Mouse (Mus musculus): ENCODE results near the gene Scarf2.

DNA sequence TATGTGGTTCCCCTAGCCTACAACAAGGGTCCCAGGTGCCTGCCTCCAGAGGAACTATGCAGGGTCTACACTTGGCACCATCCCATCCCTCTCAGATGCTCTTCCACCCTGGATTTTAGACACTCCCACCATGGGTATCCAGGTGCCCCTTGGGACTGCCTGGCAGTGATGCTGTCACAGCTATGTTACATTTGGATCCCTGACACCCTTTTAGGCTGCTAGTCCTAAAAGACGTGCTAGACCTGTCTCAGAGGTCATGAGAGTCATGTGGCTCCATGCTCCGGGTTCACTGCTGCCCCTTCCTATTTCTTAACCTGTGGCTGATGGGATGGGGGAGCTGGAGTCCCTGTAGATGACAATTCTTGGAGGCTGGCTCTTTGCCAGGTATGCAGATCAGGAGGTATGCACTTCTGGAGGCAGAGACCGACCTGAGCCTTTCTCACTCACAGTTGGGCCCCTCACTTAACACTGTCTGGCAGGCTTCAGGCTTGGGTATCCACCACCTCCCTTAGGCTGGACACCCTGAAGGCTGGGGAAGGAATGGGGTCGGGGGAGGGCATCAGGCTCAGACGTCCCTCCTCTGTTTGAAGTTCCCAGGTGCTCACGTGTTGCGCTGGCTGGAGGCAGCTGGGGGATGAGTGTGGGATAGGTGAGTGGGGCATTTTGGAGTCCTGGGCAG, 4.8 kb downstream of the Scarf2 start:
- TF ChIP-seq CTCF (IDR thresholded peaks at IDR 0.05; ENCODE audit: borderline replicate concordance, extremely low read depth, insufficient read depth, insufficient read length) (no peak), POLR2A (IDR thresholded peaks at IDR 0.05; ENCODE audit: borderline replicate concordance, extremely low read depth, insufficient read depth, insufficient read length, poor library complexity, severe bottlenecking) (no peak)
